Mouse (Mus musculus) layer of hippocampus, adult 11-12 months (tissue): ENCODE measurements around the gene BC052040.
A peak's percentile ranks its signal among the peaks of the same experiment; 100 is the strongest.

Source experiments
- DNase-seq: peaks from one replicate; pipeline ENCODE4 v3.0.0; 2022; ENCODE audit warnings: low spot score

The BC052040 gene

GRCm38 (mm10) chr2:115702610-115703009 is 121.1 kb downstream of the BC052040 start:
- no peak for DNase-seq

DNA sequence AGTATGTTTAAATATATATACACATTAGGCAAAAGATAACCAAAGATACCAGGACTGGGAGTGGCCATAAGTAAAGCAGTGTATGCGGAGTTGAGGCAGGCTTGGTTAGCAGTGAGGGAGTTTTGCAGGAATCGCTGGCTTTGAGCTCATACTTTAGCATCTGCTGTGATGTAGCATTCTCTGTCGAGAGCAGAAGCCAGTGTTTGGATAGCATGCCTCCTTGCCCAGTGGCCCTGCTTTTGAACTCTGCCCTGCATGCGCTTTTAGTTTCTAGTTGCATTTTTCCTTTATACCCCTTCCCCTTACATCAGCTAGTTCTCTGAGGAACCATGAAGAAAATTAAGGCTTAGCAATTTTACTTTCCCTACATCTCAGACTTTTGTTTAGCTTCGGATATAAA is 136.0 kb downstream of the BC052040 start:
- DNase-seq = no peak

DNA sequence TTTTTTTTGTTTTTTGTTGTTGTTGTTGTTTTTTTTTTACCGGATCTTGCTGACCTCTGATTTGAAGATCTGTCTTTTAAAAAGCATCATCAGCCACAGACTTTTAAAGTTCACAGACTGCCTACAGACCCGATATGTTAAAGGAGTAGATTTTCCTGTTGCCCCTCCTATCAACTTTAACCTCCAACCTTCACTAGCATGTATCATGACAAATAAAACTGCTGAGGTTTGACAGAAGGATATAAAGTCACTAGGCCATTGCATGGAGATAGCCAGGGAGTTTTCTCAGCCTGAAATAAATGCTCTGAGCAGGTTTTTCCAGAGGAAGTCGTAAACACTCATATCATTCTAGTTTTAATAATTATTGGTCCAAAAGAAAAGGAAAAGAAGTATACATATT is 136.5 kb downstream of the BC052040 start:
- no peak for DNase-seq

DNA sequence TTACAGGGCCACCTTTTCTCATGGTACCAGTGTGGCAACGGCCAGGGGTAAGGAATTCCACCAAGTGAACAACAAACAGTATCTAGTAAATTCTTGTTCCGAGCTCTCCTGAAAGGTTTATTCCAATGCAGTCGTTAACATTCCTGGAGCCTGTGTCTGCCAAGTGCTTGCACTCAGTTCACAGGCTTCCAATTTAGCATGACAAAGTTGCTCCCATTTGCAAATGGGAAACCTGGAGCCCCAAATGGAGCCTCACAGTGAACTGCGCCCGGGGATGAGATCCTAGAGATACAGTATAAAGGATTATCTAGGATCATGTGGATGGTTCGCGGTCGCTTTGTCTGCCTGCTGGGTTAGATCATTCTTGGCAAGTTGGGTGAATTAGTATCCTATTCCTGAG is 141.9 kb downstream of the BC052040 start:
- DNase-seq = no peak

DNA sequence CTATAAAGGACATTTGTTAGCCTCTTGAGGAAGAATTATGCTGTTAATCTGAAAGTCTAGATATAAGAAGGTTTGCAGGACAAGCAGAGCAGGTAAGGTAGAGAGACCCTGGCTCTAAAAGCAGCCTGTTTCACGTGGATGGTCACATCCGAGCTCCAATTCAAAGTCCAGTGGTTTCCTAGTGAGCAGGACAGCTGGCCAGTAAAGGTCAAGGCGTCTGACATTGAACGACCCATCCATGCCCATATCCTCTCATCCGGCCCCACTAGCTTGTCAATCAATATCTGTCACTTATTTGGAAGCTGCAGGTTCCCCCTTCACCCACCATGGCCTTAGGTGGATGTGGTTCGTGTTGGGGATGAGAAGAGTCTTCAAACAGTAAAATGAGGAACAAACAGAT is 142.7 kb downstream of the BC052040 start:
- DNase-seq = no peak

DNA sequence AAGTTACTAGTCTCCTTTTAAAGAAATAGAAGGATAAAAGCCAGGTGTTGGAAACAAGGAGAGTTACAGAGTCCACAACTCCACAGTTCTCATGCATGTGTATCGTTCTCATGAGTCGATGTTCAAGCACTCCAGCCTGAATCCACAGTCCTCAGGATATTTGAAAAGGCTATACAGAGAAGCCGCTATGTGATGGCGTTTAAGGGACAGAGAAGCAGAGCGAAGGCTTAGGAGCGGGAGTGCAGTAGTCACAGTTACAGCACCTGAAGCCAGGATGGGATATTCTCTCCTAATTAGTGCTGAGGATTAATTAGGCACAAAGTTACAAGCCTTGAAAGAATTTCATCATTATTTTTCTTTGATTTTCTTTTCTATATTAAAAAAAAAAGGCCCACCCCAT is 143.2 kb downstream of the BC052040 start:
- no peak for DNase-seq

DNA sequence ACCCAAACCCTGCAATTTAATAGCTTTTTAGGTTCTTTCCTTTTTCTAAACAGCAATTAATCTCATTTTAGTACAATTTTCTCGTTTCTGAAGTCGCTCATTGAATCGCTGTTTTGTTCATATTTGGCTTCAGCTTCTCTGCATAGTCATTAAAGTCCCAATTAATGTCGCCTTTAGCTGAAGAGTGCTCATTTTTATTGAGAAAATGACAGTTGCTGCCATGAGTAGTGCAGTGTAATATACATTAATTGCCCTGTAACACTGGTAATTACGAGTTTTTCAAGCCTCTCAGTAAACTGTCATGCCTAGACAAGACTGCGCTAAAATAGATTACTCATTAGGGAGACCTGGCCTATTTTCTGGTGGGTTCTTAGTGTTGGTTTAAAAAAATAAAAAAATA is 144.0 kb downstream of the BC052040 start:
- no peak for DNase-seq

GRCm38 (mm10) chr2:115725926-115726325 is 144.4 kb downstream of the BC052040 start:
- no peak for DNase-seq

DNA sequence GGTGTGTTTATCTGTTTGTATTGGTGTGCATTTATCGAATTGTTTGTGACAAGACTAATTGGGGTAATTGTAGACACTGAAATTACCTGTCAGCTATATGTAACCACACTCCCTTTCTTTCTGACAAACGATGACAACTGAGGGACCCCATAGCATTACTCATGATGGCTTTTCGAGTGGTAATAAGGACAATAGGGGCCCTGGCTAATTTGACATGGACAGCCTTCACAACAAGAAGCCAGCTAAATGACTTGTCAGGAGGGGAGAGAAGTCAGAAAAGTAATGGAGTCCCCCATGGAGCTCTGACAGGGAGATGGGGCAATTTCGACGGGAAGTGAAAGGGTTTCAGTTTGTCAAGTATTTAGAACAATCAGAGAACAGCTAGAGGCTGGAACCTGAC is 145.3 kb downstream of the BC052040 start:
- DNase-seq = no peak

DNA sequence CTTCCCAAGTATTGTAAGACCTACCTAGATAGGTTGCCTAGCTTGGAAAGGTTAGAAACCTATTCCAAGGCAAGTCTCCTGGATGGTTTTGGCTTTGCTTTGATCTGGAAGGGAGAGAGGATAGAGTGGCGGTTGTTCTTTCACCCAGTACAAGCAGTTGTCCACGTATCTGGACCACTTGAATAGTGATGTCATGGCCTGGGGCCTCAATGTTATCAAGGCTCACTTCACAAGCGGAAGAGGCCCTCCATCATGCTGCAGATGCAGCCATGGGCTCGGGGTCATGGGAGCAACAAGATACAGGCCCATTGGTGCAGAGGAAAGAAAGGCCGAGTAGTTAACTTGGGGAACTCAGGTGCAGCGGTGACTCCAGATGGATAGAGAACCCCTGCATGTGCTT is 147.1 kb downstream of the BC052040 start:
- no peak for DNase-seq

DNA sequence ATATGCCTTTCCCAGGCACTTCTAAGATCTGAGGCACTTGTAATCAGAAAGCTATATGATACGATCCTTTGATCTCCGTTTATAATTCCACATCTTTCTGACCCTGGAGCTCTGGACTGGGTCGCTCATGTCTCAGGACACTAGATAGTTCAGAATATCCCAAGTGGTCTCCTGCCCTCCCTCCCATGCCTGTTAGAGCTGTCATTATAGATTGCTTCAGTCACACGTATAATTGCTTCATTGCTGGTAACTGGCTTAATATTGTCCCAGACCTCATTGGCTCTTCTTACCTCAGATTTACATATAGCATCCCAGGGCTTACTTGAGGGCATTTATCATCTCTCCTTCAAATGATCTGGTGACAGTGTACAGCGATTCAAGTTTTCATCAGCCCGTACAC is 149.0 kb downstream of the BC052040 start:
- no peak for DNase-seq

DNA sequence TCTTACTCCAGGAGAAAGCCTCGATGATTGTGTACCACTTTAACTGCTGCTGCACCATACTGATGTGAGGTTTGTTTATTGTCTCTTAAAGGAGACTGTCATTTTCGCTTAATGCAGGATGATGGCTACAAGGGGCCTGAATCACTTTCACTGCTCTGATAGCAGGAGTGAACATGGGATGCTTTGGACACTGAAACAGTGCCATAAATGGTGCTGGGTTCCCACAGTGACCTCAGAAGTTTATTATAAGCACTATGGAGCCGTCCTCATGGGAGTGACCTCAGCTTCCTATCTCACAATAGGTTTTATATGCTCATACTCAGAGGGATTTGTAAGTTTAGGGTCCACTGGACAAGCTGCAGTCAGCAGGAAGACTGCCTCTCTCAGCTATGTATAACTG is 149.7 kb downstream of the BC052040 start:
- DNase-seq = no peak

DNA sequence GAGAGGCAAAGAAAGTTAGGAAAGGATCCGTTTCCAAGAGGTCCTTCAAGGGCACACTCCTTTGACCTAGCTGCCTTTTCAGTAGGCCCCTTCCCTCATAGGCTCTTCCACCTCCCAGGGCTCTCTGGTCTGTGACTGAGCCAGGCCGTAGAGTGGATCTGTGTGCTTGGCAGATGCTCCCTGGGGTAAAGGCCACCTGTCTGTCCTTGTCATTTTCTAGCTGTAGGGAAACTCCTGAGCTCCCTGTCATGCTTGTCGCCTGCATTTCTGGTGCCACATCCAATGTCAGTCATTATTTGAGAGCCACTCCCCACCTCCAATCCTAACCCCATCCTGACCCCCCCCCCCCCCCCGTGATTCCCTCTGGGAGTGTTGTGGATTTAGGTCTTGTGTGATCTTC is 151.1 kb downstream of the BC052040 start:
- no peak for DNase-seq

- DNase-seq = no peak
Observed at GRCm38 (mm10) chr2:115733017-115733692, 151.6 kb downstream of the BC052040 start.

DNA sequence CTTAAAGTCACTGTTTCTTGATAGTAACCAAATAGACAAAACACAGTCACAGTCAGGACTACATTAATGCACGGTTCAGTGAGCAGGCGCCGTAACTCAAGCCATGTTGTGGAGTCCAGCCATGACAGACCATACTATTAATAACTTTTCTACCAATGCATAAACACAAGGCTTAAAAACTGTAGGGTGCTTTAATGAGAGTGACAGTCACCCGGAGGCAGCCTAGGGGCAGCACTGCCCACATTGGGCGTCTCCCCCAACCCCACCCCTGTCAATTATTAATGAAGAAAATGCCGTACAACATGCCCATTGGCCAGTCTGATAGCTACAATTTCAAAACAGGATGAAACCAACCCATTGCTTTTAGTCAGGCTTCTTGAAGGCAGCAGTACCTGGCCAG is 153.3 kb downstream of the BC052040 start:
- DNase-seq = no peak

DNA sequence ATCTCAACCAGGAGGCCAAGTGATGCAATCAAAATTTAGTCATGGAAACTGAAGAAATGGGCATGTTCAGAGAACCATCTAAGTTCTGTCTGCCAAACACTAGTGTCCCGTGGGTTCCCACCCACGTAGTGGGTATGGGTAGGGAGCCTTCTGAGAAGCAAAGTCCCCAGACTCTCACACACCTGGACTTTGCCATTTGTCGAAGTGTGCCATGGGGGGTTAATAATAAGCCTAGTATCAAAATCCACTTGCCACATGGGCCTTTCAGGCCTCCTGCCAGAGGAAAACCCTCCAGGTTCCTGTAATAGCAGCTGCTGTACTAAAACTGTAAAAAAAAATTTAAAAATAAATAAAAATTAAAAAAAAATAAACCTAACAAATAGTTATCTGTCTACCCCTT is 154.9 kb downstream of the BC052040 start:
- no peak for DNase-seq

DNA sequence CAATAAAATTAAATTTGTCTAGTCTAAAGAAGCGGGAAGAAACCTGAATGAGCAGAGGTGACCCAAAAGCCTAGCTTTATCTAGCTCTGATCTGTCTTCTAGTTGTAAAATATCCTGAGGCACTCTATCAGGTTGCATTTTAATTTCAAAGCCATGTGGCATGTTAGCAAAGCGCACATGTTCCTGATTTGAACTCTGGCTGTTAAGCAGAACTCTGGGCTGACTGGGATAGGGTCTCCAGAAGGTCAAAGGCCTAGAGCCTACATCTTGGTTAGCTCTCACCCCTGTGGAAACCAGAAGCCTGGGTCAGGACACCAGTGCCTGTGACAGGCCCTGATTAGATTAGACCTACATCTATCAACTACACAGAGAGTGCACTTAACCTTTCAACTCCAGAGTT is 156.4 kb downstream of the BC052040 start:
- no peak for DNase-seq

DNA sequence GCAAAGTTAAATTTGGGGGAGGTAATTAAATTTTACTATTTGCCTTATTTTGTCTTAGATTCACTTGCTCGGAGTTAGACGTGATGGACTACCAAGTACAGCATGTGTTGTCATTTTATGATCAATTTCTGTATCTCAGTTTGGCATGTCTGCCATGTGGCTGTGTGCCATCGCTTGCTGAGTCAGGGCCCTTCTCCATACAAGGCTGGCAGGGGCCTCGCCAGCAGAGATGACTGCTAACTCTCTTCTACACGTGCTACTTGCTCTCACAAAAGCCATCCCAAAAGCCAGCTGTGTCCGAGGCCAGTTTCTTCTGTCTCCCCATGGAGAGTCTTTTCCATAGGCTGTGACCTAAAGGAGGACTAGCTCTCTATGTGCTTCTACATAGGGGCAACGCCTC is 160.5 kb downstream of the BC052040 start:
- DNase-seq = peak; percentile 34

GRCm38 (mm10) chr2:115747639-115748038 is 166.1 kb downstream of the BC052040 start:
- no peak for DNase-seq

DNA sequence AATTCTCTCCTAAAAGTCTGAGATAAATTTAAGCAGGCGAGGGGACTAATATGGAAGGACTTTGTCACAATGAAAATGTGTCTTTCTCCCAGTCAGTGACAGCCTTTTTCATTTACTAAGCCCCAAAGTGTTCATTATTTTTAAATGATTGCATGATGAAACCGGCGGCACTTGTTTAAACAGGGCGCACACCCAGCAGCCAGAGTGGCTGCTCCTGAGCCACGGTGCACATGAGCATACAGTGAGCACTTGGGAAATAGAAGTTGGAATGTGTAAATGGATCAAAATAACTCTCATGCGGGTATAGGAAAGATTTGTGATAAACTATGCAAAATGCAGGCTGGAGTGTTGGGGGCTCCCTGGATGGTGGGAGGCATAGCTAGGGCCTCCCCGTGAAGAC is 169.7 kb downstream of the BC052040 start:
- DNase-seq = no peak

- no peak for DNase-seq
Observed at GRCm38 (mm10) chr2:115757685-115758084, 176.2 kb downstream of the BC052040 start.

DNA sequence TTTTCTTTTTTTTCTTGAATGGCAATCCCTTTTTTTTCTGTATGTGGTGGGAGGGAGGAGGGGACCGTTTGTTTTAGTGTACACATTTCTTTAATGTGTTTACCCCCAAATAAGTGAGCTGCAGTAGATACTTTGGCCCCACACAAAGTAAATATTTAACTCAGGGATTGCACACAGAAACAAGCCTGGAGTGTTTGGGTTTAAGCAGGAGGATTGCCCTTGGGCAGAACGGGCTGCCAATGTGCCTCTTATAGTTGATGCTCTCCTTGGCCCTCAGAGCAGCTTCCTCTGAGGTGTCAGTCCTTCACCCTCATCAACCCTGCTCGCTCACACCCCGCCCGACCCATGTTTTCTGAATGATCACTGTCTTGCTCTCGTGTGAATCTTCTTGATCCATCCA is 177.0 kb downstream of the BC052040 start:
- DNase-seq = no peak

GRCm38 (mm10) chr2:115764595-115765305 is 183.2 kb downstream of the BC052040 start:
- no peak for DNase-seq
